20 mouse cellular contexts compared by ENCODE assay signal in genomic region chr7:35626038-35626437, GRCm38 (mm10). TPM values are rescaled to one million over a fixed set of nuclear protein-coding genes. Genes with fewer than 3 reads are reported as not detected.
DNase-seq lines count a peak whose midpoint lies in the region; TF ChIP-seq lines count a peak whose summit lies in the region.
"Had no signal": no experiment of that assay in that cellular context is flagged by ENCODE, and none has a peak within 500 bp of the region (broad histone marks: within the 10 kb centered on the region; RNA-seq: fewer than 3 reads in every experiment).

No protein-coding gene starts in this region.

- no peak overlapping the region for H3K27ac ChIP-seq in liver, adult 2 months (replicated peaks; ENCODE audit: insufficient read depth, low read depth, low read length)
- H3K27ac ChIP-seq in ES-Bruce4 (ENCODE audit: insufficient read depth, low read length): no peak overlapping the region
- H3K27ac ChIP-seq: heart, adult 2 months; heart, embryonic 13.5 days; kidney, postnatal 0 days; limb, embryonic 10.5 days; liver, embryonic 13.5 days; midbrain, embryonic 12.5 days had no signal

- no peak for TF ChIP-seq EP300 in ES-Bruce4 (IDR thresholded peaks at IDR 0.05; ENCODE audit: insufficient read depth, low read depth, low read length)

- no peak for DNase-seq in liver, adult 2 months (ENCODE audit: extremely low read depth, low read depth, low spot score)
- no peak for DNase-seq in liver
- peak; percentile 9 for DNase-seq in 3T3-L1 (ENCODE audit: low read depth, low spot score)
- DNase-seq in ZHBTc4 (ENCODE audit: low read depth, low spot score): peak; percentile 59
- DNase-seq in cerebellum, adult 18-20 months: no peak
- DNase-seq in cerebellum, postnatal 4 days (ENCODE audit: low spot score in 2 of 2): no peak
- DNase-seq: adrenal gland, postnatal 14 days; cerebellum, adult 8-10 months; cerebellum, postnatal 36 days; gastrocnemius, postnatal 10 days; heart, adult 2 months; heart, postnatal 14 days; kidney, adult 18-20 months; liver, embryonic 13.5 days; right cerebral cortex, postnatal 14 days had no signal

- no peaks in the 10 kb centered on the region for H3K79me2 ChIP-seq in liver, adult 2 months (ENCODE audit: control insufficient read depth, insufficient read depth, low read length)

- no peaks in the 10 kb centered on the region for H3K9me3 ChIP-seq in ES-Bruce4 (replicated peaks; ENCODE audit: control insufficient read depth, insufficient read depth, low read length, poor library complexity, severe bottlenecking)
- H3K9me3 ChIP-seq: limb, embryonic 10.5 days; liver, embryonic 13.5 days; midbrain, embryonic 12.5 days had no signal

- no peak overlapping the region for H3K9ac ChIP-seq in liver, adult 2 months (ENCODE audit: low read depth, low read length)
- H3K9ac ChIP-seq in ES-Bruce4 (ENCODE audit: low read depth, poor library complexity, severe bottlenecking): no peak overlapping the region
- H3K9ac ChIP-seq: heart, embryonic 13.5 days; liver, embryonic 13.5 days; midbrain, embryonic 12.5 days had no signal

- H3K4me1 ChIP-seq in liver, adult 2 months (ENCODE audit: control insufficient read depth, insufficient read depth, low read length): no peaks in the 10 kb centered on the region
- no peaks in the 10 kb centered on the region for H3K4me1 ChIP-seq in ES-Bruce4 (ENCODE audit: control insufficient read depth, insufficient read depth, low read length)
- H3K4me1 ChIP-seq: heart, embryonic 13.5 days; limb, embryonic 10.5 days; liver, embryonic 13.5 days; midbrain, embryonic 12.5 days had no signal

- peak; percentile 22; the same call in 1 of the 2 replicates for TF ChIP-seq CTCF in liver, adult 2 months (IDR thresholded peaks at IDR 0.05; ENCODE audit: low read depth, low read length)
- peak; percentile 23 for TF ChIP-seq CTCF in ES-Bruce4 (IDR thresholded peaks at IDR 0.05; ENCODE audit: low read depth, low read length)

- TF ChIP-seq POLR2A in liver, adult 2 months (IDR thresholded peaks at IDR 0.05; ENCODE audit: extremely low read depth, insufficient read depth, low read length): no peak
- no peak for TF ChIP-seq POLR2A in ES-Bruce4 (IDR thresholded peaks at IDR 0.05; ENCODE audit: insufficient read depth, low read length)

- H3K36me3 ChIP-seq in liver, adult 2 months (ENCODE audit: control insufficient read depth, insufficient read depth, low read length): peaks cover 13% of the 10 kb centered on the region
- H3K36me3 ChIP-seq in ES-Bruce4 (ENCODE audit: control insufficient read depth, insufficient read depth, low read length, poor library complexity, severe bottlenecking): peaks cover 8% of the 10 kb centered on the region

- no peaks in the 10 kb centered on the region for H3K27me3 ChIP-seq in liver, adult 2 months (ENCODE audit: control insufficient read depth, insufficient read depth, low read length)
- H3K27me3 ChIP-seq in ES-Bruce4 (ENCODE audit: control insufficient read depth, insufficient read depth, low read length, poor library complexity, severe bottlenecking): no peaks in the 10 kb centered on the region
- H3K27me3 ChIP-seq: heart, embryonic 13.5 days; liver, embryonic 13.5 days; midbrain, embryonic 12.5 days had no signal

- WGBS in liver, adult 2 months: 95% methylated on average over 5 of the region's 5 CpGs

- H3K4me3 ChIP-seq in liver, adult 2 months (ENCODE audit: insufficient read depth, low read depth, low read length): no peak overlapping the region
- H3K4me3 ChIP-seq in ES-Bruce4 (ENCODE audit: low read depth, low read length): no peak overlapping the region
- H3K4me3 ChIP-seq: heart, adult 2 months; heart, embryonic 13.5 days; limb, embryonic 10.5 days; liver, embryonic 13.5 days; midbrain, embryonic 12.5 days had no signal

RNA-seq across cellular contexts. Expression of gene Pdcd5, which starts 21.3 kb away (rescaled TPM):
- 59.7 and 71.0 TPM in 2 replicates for total RNA-seq in liver, adult 2 months (2014; rRNA removed)
- polyA plus RNA-seq in liver, adult 2 months (2012; rRNA removed): 61.2 and 61.5 TPM in 2 replicates
- polyA plus RNA-seq in ES-Bruce4 (2011; ENCODE audit: insufficient read depth, insufficient read length, low read depth, missing spikeins): 88.7 and 95.7 TPM in 2 replicates

RNA-seq across cellular contexts. Expression of gene Ankrd27, which starts 40.0 kb away (rescaled TPM):
- 15.5 and 19.7 TPM in 2 replicates for total RNA-seq in liver, adult 2 months (2014; rRNA removed)
- 12.9 and 14.6 TPM in 2 replicates for polyA plus RNA-seq in liver, adult 2 months (2012; rRNA removed)
- polyA plus RNA-seq in ES-Bruce4 (2011; ENCODE audit: insufficient read depth, insufficient read length, low read depth, missing spikeins): 64.1 and 74.9 TPM in 2 replicates

RNA-seq across cellular contexts. Expression of gene Rgs9bp, which starts 40.7 kb away (rescaled TPM):
- total RNA-seq in liver, adult 2 months (2014; rRNA removed): under 0.01 TPM in 2 replicates
- polyA plus RNA-seq in liver, adult 2 months (2012; rRNA removed): not detected in 2 replicates
- 4.6 and 4.8 TPM in 2 replicates for polyA plus RNA-seq in ES-Bruce4 (2011; ENCODE audit: insufficient read depth, insufficient read length, low read depth, missing spikeins)
- polyA plus RNA-seq: heart, adult 2 months had no signal

Comparison
In these comparisons a context has a peak if more than half of its experiments do, and no peak if none do; other contexts are left out.
1. DNase-seq: peak in 3T3-L1 (single experiment) and ZHBTc4 (single experiment); none in liver, adult 2 months (single experiment), liver (single experiment), cerebellum, adult 18-20 months (0 of 2) and cerebellum, postnatal 4 days (0 of 2).